In genomic region chr13:102589680-102590435, GRCm38 (mm10) we compare ENCODE assay signal across 8 mouse cellular contexts.
DNase-seq lines count a peak whose midpoint lies in the region; ATAC-seq and TF ChIP-seq lines count a peak whose summit lies in the region.

No protein-coding gene starts in this region.

- H3K9me3 ChIP-seq in heart, embryonic 15.5 days (replicated peaks), result no peaks in the 10 kb centered on the region
- H3K9me3 ChIP-seq in stomach, embryonic 15.5 days, result no peaks in the 10 kb centered on the region
- H3K9me3 ChIP-seq in liver, postnatal 0 days (ENCODE audit: low read length), result no peaks in the 10 kb centered on the region

- no peak for ATAC-seq in heart, embryonic 15.5 days (replicated peaks; ENCODE audit: insufficient number of reproducible peaks, insufficient read depth, low FRiP score, low read depth)
- peak; percentile 77; the same call in 1 of the 2 replicates for ATAC-seq in stomach, embryonic 15.5 days (ENCODE audit: insufficient read depth, low FRiP score, low read depth)
- no peak for ATAC-seq in liver, postnatal 0 days

- H3K9ac ChIP-seq in heart, embryonic 15.5 days, result no peak overlapping the region
- no peak overlapping the region for H3K9ac ChIP-seq in stomach, embryonic 15.5 days
- no peak overlapping the region for H3K9ac ChIP-seq in liver, postnatal 0 days (replicated peaks)

- no peaks in the 10 kb centered on the region for H3K36me3 ChIP-seq in heart, embryonic 15.5 days
- H3K36me3 ChIP-seq in stomach, embryonic 15.5 days, result no peaks in the 10 kb centered on the region
- no peaks in the 10 kb centered on the region for H3K36me3 ChIP-seq in liver, postnatal 0 days (replicated peaks; ENCODE audit: insufficient read depth, low read length)

- WGBS in heart, embryonic 15.5 days, result 52% methylated on average over 18 of the region's 18 CpGs
- 16% methylated on average over 18 of the region's 18 CpGs for WGBS in stomach, embryonic 15.5 days
- 78% methylated on average over 18 of the region's 18 CpGs for WGBS in liver, postnatal 0 days (ENCODE audit: insufficient replicate concordance)

- H3K27me3 ChIP-seq in heart, embryonic 15.5 days, result no peaks in the 10 kb centered on the region
- H3K27me3 ChIP-seq in stomach, embryonic 15.5 days (replicated peaks), result no peaks in the 10 kb centered on the region
- H3K27me3 ChIP-seq in liver, postnatal 0 days (ENCODE audit: insufficient read depth, low read length), result no peaks in the 10 kb centered on the region

- 0 out of 2 replicates have a peak overlapping the region, but pooled peaks have one; percentile 8 for H3K4me2 ChIP-seq in heart, embryonic 15.5 days
- peak overlapping the region; percentile 27; the same call in 1 of the 2 replicates for H3K4me2 ChIP-seq in stomach, embryonic 15.5 days
- no peak overlapping the region for H3K4me2 ChIP-seq in liver, postnatal 0 days (ENCODE audit: low read depth, low read length)

- H3K4me1 ChIP-seq in heart, embryonic 15.5 days (replicated peaks), result peaks cover 32% of the 10 kb centered on the region
- peaks cover 31% of the 10 kb centered on the region for H3K4me1 ChIP-seq in stomach, embryonic 15.5 days
- 0 out of 2 replicates have a peak, but pooled peaks cover 5% of the 10 kb centered on the region for H3K4me1 ChIP-seq in liver, postnatal 0 days (ENCODE audit: insufficient read depth)

- peak; percentile 50 to 68 for DNase-seq in heart, adult 18-20 months
- no peak for DNase-seq in heart, postnatal 4 days
- DNase-seq in embryo, embryonic 10.5 days (ENCODE audit: low spot score), result peak; percentile 30
- DNase-seq in layer of hippocampus, postnatal 14 days (ENCODE audit: low spot score in 2 of 2), result peak; percentile 31 to 78
- DNase-seq in liver, postnatal 0 days, result no peak
- DNase-seq in natural killer cell, adult 2 months (ENCODE audit: low spot score in 2 of 2), result no peak

- TF ChIP-seq EP300 in liver, postnatal 0 days (IDR thresholded peaks at IDR 0.05; ENCODE audit: low read depth), result no peak

- no peak for TF ChIP-seq CTCF in liver, postnatal 0 days (IDR thresholded peaks at IDR 0.05; ENCODE audit: low read depth)

- H3K4me3 ChIP-seq in heart, embryonic 15.5 days, result no peak overlapping the region
- no peak overlapping the region for H3K4me3 ChIP-seq in stomach, embryonic 15.5 days (replicated peaks)
- no peak overlapping the region for H3K4me3 ChIP-seq in liver, postnatal 0 days (ENCODE audit: low read depth, low read length)

- H3K27ac ChIP-seq in heart, embryonic 15.5 days, result peak overlapping the region; percentile 3; the same call in 1 of the 2 replicates
- peak overlapping the region; percentile 83 for H3K27ac ChIP-seq in stomach, embryonic 15.5 days
- H3K27ac ChIP-seq in liver, postnatal 0 days (ENCODE audit: low read depth), result no peak overlapping the region

Comparison
In these comparisons a context has a peak if more than half of its experiments do, and no peak if none do; other contexts are left out.
1. DNase-seq: peak in heart, adult 18-20 months (2 of 2), embryo, embryonic 10.5 days (single experiment) and layer of hippocampus, postnatal 14 days (2 of 2); none in heart, postnatal 4 days (single experiment), liver, postnatal 0 days (single experiment) and natural killer cell, adult 2 months (0 of 2).